Mouse (Mus musculus) thymus, adult 2 months (tissue): ENCODE measurements around the gene Slc25a43.

Experiments used
- CTCF ChIP-seq: fragments of 200-500 bp; IDR thresholded peaks from 2 replicates; pipeline ENCODE4 v1.5.1; 2012; ENCODE audit warnings: mild to moderate bottlenecking, control low read depth, low read length, moderate library complexity, borderline replicate concordance; ENCODE audit not compliant: control insufficient read depth, poor library complexity, insufficient read depth; ENCODE audit errors: extremely low read depth
- POLR2A ChIP-seq: fragments of 200-500 bp; IDR thresholded peaks from 2 replicates; pipeline ENCODE4 v1.6.1; 2012; ENCODE audit warnings: mild to moderate bottlenecking, low read length, control low read depth, moderate library complexity; ENCODE audit not compliant: control insufficient read depth, poor library complexity, insufficient read depth; ENCODE audit errors: extremely low read depth

DNA sequence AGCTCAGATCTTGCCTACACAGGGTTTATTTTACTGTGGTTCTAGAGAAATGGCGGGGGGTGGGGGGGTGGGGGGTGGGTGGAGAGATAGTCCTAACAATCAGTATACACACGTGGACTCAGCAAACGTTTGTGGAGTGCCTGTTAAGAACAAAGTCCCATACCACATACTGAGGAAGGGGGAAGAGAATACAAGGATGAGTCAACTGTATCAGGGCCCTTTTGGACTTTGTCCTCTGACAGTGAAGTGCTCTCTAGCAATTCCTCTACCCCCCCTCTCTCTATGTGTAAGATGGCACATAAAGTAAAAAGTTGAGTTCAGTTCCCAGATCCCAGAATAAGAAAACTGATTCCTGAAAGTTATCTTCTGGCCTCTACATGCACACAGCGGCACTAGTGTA, 76.1 kb downstream of the Slc25a43 start:
- TF ChIP-seq CTCF, result no peak
- no peak for TF ChIP-seq POLR2A
